Mouse (Mus musculus) cerebellum, adult 2 months (tissue): ENCODE measurements around the gene Bmpr1a.

Experiments
- CTCF ChIP-seq: fragments of 200-500 bp; IDR thresholded peaks from 2 replicates; pipeline ENCODE4 v1.5.1; 2011; ENCODE audit warnings: low read depth, mild to moderate bottlenecking, control low read depth, low read length, moderate library complexity, borderline replicate concordance; ENCODE audit not compliant: insufficient read depth
- POLR2A ChIP-seq: fragments of 200-500 bp; IDR thresholded peaks from 2 replicates; pipeline ENCODE4 v1.6.1; 2011; ENCODE audit warnings: low read length, control low read depth, borderline replicate concordance; ENCODE audit not compliant: insufficient read depth

- TF ChIP-seq POLR2A = peak; percentile 23; the same call in 1 of the 2 replicates
- peak; percentile 79 for TF ChIP-seq CTCF
Observed at GRCm38 (mm10) chr14:34362726-34363445, 140.3 kb downstream of the Bmpr1a start.
